Mouse (Mus musculus): ENCODE data around the gene Crybb2. TPM values are rescaled to one million over a fixed set of nuclear protein-coding genes. Genes with fewer than 3 reads are reported as not detected.

Crybb2 gene
- polyA plus RNA-seq, 1 experiment from 2014 or later, result not detected

DNA sequence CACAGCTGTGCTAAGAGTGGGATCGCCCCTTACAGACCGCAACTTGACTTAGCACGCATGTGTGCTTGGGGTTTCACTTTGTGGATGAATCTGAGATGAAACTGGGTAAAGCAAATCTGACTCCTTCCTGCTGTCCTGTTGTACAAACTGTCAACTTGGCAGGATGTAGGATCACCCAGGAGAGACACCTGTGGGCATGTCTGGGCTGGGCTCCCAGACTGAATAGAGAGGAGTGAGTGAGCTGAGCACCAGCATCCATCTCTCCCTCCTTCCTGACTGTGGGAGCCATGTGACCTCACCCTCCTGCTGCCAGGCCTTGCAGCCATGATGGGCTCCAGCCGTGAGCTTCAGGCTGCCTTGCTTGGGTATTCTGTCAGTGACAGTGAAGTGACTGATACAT, 35.6 kb upstream of the Crybb2 start:
- H3K4me1 ChIP-seq (replicated peaks), result peaks cover 39% of the 10 kb centered on the region
- WGBS, result 89% methylated on average over 4 of the region's 4 CpGs

DNA sequence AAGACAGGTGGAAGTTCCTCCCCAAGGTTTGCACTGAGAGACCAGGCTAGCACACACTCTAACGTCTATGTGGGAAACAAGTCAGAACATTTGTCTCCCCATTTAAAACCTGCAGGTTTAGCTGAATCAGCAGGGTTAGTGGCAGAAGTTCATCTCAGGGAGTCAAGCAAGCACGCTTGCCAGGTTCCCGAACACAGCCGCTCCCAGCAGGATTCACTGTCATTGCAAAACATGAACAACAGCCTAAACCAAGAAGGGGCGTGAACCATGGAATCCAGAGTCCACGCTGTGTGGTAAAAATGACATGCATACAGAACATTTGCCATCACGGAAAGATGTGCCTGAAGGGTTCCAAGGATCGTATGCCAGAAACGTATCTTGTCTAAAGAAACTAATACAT, 35.1 kb upstream of the Crybb2 start:
- H3K27me3 ChIP-seq (ENCODE audit: insufficient read depth, poor library complexity, severe bottlenecking), result no peaks in the 10 kb centered on the region
- H3K9me3 ChIP-seq, result no peaks in the 10 kb centered on the region
- DNase-seq (ENCODE audit: low spot score), result no peak
- H3K27ac ChIP-seq, result no peak overlapping the region
- no peaks in the 10 kb centered on the region for H3K36me3 ChIP-seq
- no peak overlapping the region for H3K4me3 ChIP-seq
- H3K4me1 ChIP-seq (replicated peaks), result peaks cover 38% of the 10 kb centered on the region
- WGBS, result 81% methylated on average over 9 of the region's 9 CpGs

More for the DNA sequence above, 35.6 kb upstream of the Crybb2 start:
- no peak overlapping the region for H3K4me3 ChIP-seq
- no peak overlapping the region for H3K27ac ChIP-seq
- no peak for DNase-seq (ENCODE audit: low spot score)
- H3K36me3 ChIP-seq, result no peaks in the 10 kb centered on the region
- H3K9me3 ChIP-seq, result no peaks in the 10 kb centered on the region
- H3K27me3 ChIP-seq (ENCODE audit: insufficient read depth, poor library complexity, severe bottlenecking), result no peaks in the 10 kb centered on the region

DNA sequence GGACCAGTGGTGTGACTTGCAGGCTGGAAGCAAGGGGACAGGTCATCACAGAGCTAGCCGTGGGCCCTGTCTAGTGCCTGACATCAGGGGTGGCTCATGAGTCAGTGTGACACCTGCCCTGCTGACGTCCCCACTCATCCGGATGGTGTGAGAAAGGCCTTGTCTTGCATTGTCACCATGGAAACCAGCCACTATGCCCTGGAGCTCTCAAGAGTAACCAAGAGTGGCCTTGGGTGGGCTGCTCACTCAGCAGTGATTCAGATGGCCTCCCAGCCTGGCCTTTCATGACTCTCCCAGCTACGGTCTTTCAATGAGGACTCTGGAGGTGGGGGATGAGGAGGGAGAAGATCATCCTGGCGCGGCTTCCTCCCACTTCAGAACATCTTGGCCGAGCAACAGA, 32.5 kb upstream of the Crybb2 start:
- Histone ChIP-seq H3K4me1 (replicated peaks) (peaks cover 38% of the 10 kb centered on the region), H3K9me3 (no peaks in the 10 kb centered on the region), H3K36me3 (0 out of 2 replicates have a peak, but pooled peaks cover 5% of the 10 kb centered on the region), H3K27ac (peak overlapping the region; percentile 50; the same call in 1 of the 2 replicates), H3K4me3 (no peak overlapping the region), H3K27me3 (ENCODE audit: insufficient read depth, poor library complexity, severe bottlenecking) (no peaks in the 10 kb centered on the region)
- DNase-seq (ENCODE audit: low spot score), result no peak
- WGBS, result 41% methylated on average over 7 of the region's 7 CpGs

DNA sequence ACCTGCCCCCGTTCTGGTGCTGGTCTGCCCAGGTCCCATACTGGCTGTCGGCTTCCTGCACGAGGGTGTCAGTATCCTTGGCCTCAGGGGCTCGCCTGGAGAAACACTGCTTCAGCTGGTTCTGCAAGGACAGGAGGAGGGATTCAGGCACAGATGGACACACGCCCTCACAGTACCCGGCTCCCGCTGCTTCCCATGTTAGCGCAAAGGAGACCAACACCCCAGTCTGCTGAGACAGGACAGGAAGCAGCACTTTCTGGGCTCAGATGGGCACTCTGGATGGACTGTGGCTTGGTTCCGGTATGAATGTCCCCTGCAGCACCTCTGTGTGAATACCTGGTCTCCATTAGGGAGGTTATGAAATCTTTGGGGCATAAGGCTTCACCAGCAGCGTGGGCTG, 31.5 kb upstream of the Crybb2 start:
- H3K4me1 ChIP-seq (replicated peaks), result peaks cover 33% of the 10 kb centered on the region
- H3K9me3 ChIP-seq, result no peaks in the 10 kb centered on the region
- peaks cover 11% of the 10 kb centered on the region; the same call in 1 of the 2 replicates for H3K36me3 ChIP-seq
- no peaks in the 10 kb centered on the region for H3K27me3 ChIP-seq (ENCODE audit: insufficient read depth, poor library complexity, severe bottlenecking)
- 86% methylated on average over 10 of the region's 10 CpGs for WGBS
- no peak for DNase-seq (ENCODE audit: low spot score)
- H3K4me3 ChIP-seq, result no peak overlapping the region
- H3K27ac ChIP-seq, result peak overlapping the region; percentile 13; the same call in 1 of the 2 replicates

DNA sequence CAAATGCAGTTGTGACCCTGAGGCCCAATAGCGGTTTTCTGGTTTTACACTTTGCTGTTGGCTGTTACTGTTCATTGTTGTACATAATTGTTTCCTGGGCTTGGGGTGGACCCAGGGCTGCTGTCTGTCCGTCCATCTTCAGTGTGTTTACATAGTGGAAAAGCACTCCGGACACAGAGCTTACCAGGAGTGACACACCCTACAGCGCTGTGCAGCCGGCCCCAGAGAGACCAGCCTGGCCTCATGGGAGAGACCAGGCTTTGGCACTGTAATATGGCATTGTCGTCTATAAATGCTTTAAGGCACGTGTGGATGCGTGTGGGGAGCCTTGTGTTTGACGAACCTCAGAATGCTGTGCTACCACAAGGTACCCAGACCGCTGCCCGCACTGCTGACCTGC, 30.5 kb upstream of the Crybb2 start:
- H3K9me3 ChIP-seq, result no peaks in the 10 kb centered on the region
- H3K36me3 ChIP-seq, result peaks cover 15% of the 10 kb centered on the region
- DNase-seq (ENCODE audit: low spot score), result no peak
- WGBS, result 89% methylated on average over 11 of the region's 11 CpGs
- peaks cover 33% of the 10 kb centered on the region for H3K4me1 ChIP-seq (replicated peaks)
- no peaks in the 10 kb centered on the region for H3K27me3 ChIP-seq (ENCODE audit: insufficient read depth, poor library complexity, severe bottlenecking)
- H3K4me3 ChIP-seq, result no peak overlapping the region
- no peak overlapping the region for H3K27ac ChIP-seq

DNA sequence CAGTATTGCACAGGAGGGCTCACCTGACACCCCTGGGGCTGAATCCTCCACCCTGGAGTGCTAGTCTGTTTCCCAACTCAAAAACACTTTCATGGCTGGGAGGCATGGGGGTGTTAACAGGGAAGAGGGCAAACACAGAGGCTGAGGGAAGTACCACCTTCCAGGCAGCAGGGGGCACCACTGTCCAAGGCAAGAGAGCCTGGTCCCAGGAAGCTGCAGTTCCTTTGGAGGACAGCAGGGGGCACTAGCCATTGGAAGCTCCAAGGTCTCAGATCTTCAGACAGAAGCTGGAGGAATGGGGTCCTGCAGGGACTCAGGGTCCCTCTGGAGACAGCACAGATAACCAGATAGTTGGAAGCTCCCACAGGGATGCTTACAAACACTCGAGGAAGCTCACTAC, 29.6 kb upstream of the Crybb2 start:
- peaks cover 33% of the 10 kb centered on the region for H3K4me1 ChIP-seq (replicated peaks)
- no peak overlapping the region for H3K4me3 ChIP-seq
- WGBS, result 33% methylated on average over 1 of the region's 1 CpGs
- H3K9me3 ChIP-seq, result no peaks in the 10 kb centered on the region
- peaks cover 22% of the 10 kb centered on the region for H3K36me3 ChIP-seq
- no peaks in the 10 kb centered on the region for H3K27me3 ChIP-seq (ENCODE audit: insufficient read depth, poor library complexity, severe bottlenecking)
- H3K27ac ChIP-seq, result 0 out of 2 replicates have a peak overlapping the region, but pooled peaks have one; percentile 12
- DNase-seq (ENCODE audit: low spot score), result peak; percentile 91

DNA sequence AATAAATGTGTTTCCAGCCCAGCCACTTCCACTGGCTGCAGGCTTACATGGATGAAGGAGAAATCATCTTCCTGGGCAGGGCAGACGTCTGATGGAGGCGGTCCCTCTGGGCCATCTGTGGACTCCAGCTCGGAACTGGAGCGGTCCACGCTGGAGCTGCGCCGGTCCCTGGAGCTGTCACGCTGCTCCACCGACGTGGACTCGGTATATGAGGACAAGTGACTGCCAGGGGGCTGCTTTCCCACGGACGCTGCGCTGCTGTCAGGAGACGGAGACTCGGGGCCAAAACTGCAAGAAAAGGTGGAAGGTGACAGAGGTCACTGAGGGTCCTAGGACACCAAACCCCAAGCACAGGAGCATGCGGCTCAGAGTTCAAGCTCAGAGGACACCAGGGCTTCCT, 27.6 kb upstream of the Crybb2 start:
- 92% methylated on average over 17 of the region's 17 CpGs for WGBS
- DNase-seq (ENCODE audit: low spot score), result no peak
- Histone ChIP-seq H3K27ac (no peak overlapping the region), H3K36me3 (peaks cover 31% of the 10 kb centered on the region), H3K4me1 (replicated peaks) (peaks cover 22% of the 10 kb centered on the region), H3K27me3 (ENCODE audit: insufficient read depth, poor library complexity, severe bottlenecking) (no peaks in the 10 kb centered on the region), H3K9me3 (no peaks in the 10 kb centered on the region), H3K4me3 (no peak overlapping the region)

DNA sequence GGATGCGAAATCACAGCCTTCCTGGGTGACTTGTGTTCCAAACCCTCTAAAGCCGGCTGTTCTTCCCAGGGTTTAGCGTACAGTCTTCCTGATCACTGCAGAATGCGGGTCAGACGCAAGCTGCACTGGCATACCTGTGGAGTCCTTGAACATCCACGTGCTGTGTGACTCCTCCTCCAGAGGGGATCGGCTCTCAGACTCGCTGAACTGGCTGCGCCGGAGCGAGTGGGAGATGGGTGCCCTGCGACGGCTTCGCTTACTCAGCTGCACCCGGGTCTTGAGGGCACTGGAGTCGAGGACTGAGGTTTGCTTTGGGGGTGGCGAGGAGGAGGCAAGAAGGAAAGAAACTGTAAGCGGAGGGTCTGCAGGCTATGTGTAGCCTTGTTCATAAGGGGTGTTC, 25.5 kb upstream of the Crybb2 start:
- WGBS, result 92% methylated on average over 18 of the region's 18 CpGs

DNA sequence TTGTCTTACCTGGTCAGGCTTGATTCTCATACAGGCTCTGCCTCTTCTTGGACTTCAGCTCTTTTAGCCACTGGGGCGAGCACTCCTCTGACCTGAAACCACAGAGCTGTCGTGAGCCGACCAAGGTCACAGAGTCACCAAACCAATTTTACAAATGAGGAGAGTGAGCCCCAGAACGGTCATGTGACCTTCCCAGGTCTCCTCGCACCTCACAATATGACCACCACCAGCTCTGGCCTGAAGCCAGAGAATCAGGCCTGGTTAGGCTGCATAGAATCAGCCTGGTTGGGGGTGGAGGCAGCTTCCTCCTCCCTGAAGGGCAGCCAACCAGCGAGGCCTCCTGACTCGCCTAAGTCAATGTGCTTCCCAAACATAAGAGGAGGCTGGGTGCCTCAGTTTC, 22.5 kb upstream of the Crybb2 start:
- WGBS, result 82% methylated on average over 7 of the region's 7 CpGs
- no peaks in the 10 kb centered on the region; the same call in 1 of the 2 replicates for H3K4me1 ChIP-seq (replicated peaks)

More for the DNA sequence above, 25.5 kb upstream of the Crybb2 start:
- H3K36me3 ChIP-seq, result peaks cover 41% of the 10 kb centered on the region
- H3K4me1 ChIP-seq (replicated peaks), result peaks cover 6% of the 10 kb centered on the region; the same call in 1 of the 2 replicates
- no peak for DNase-seq (ENCODE audit: low spot score)
- H3K4me3 ChIP-seq, result no peak overlapping the region
- H3K27me3 ChIP-seq (ENCODE audit: insufficient read depth, poor library complexity, severe bottlenecking), result no peaks in the 10 kb centered on the region
- H3K27ac ChIP-seq, result no peak overlapping the region
- H3K9me3 ChIP-seq, result no peaks in the 10 kb centered on the region

DNA sequence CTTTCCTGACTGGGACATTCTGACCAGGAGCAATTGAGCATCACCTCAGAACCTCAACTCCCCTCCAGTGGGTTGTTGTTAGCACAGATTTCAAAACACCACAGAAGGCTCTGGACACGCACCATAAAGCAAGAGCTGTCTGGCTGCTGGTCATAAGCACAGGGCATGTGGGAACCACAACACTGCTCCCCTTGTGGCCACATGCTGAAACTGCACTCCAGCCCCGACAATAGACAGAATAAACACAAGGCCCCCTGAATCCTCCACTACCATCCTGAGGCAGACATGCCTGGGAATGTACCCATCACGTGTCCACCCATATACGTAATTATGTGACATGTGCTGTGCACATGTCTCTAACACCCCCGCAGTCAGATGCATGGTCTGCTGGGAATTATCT, 21.2 kb upstream of the Crybb2 start:
- no peaks in the 10 kb centered on the region for H3K9me3 ChIP-seq

More for the DNA sequence above, 22.5 kb upstream of the Crybb2 start:
- no peaks in the 10 kb centered on the region for H3K27me3 ChIP-seq (ENCODE audit: insufficient read depth, poor library complexity, severe bottlenecking)
- no peak for DNase-seq (ENCODE audit: low spot score)
- no peak overlapping the region for H3K27ac ChIP-seq
- no peaks in the 10 kb centered on the region for H3K9me3 ChIP-seq
- no peak overlapping the region for H3K4me3 ChIP-seq
- H3K36me3 ChIP-seq, result peaks cover 50% of the 10 kb centered on the region

DNA sequence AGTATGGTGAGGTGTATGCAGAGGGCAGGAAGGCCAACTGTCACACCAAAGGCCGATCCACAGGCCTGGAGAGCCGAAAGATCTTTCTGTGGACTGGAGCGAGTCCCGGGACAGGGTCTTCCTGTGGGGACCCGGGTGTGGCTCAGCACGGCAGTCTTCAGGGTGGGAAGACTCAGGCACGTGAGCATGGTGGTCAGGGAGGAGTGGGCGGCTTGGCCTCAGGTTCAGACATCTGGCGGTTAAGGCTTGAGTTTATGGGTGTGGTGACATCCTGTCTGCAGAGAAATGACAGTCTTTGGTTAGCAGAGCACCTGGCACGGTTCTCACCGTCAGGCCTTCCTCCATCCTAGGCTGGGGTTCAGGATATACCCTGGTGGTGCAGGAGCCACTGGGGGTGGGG, 20.8 kb upstream of the Crybb2 start:
- peaks cover 5% of the 10 kb centered on the region; the same call in 1 of the 2 replicates for H3K4me1 ChIP-seq (replicated peaks)
- no peaks in the 10 kb centered on the region for H3K27me3 ChIP-seq (ENCODE audit: insufficient read depth, poor library complexity, severe bottlenecking)
- 93% methylated on average over 11 of the region's 11 CpGs for WGBS
- H3K4me3 ChIP-seq, result no peak overlapping the region
- no peak for DNase-seq (ENCODE audit: low spot score)
- H3K27ac ChIP-seq, result no peak overlapping the region
- no peaks in the 10 kb centered on the region for H3K9me3 ChIP-seq
- peaks cover 43% of the 10 kb centered on the region for H3K36me3 ChIP-seq

More for the DNA sequence above, 21.2 kb upstream of the Crybb2 start:
- 61% methylated on average over 5 of the region's 5 CpGs for WGBS
- no peak overlapping the region for H3K4me3 ChIP-seq
- H3K27ac ChIP-seq, result no peak overlapping the region
- H3K36me3 ChIP-seq, result peaks cover 44% of the 10 kb centered on the region
- peak; percentile 68 for DNase-seq (ENCODE audit: low spot score)
- H3K27me3 ChIP-seq (ENCODE audit: insufficient read depth, poor library complexity, severe bottlenecking), result no peaks in the 10 kb centered on the region
- H3K4me1 ChIP-seq (replicated peaks), result peaks cover 5% of the 10 kb centered on the region; the same call in 1 of the 2 replicates

DNA sequence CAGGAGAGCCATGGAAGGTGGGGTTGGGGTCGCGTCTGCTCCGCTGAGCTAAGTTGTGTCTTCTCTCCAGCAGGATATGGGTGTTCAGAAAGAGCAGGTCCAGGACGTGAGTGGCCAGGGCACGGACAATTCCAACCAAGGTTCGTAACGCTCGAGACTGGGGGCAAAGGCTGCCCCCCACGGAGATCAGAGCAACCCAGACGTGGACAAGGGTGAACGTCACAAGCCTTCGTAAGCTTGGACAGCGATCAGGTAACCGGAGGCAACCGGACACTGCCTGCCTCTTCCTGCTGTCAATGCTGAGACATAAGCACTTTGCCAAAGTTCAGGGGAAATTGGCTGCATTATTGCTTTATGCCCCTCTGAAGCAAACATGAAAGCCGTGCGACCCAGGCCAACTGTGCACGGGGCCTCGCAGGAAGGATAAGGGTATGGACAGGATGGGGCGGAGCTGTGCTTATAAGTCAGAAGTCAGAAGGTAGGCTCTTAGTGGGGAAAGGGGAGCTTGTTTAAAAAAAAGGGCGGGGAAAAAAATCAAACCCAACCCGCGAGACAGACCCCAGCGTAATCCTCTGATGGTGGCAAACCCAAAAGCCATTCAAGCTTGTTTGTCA, 20.3 kb upstream of the Crybb2 start:
- peaks cover 38% of the 10 kb centered on the region for H3K36me3 ChIP-seq
- no peak for DNase-seq (ENCODE audit: low spot score)
- 92% methylated on average over 24 of the region's 24 CpGs for WGBS
- H3K27me3 ChIP-seq (ENCODE audit: insufficient read depth, poor library complexity, severe bottlenecking), result no peaks in the 10 kb centered on the region
- H3K4me3 ChIP-seq, result no peak overlapping the region
- H3K27ac ChIP-seq, result no peak overlapping the region
- no peaks in the 10 kb centered on the region for H3K9me3 ChIP-seq
- H3K4me1 ChIP-seq (replicated peaks), result peaks cover 5% of the 10 kb centered on the region; the same call in 1 of the 2 replicates

DNA sequence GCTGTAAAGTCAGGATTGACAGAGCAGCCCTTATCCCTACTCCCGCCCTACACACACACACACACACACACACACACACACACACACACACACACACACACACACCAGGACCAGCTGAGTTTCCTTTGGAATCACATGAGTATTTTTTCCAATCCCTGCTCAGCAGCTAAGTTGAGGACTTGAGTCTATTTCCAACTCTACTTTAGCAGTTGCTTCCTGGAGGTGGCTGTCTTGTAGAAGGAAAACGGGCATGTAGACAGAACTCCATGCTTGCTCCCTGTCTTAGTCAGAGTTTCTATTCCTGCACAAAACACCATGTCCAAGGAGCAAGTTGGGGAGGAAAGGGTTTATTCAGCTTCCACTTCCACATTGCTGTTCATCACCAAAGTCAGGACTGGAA, 17.5 kb upstream of the Crybb2 start:
- 77% methylated on average over 2 of the region's 2 CpGs for WGBS
- Histone ChIP-seq H3K27me3 (ENCODE audit: insufficient read depth, poor library complexity, severe bottlenecking) (no peaks in the 10 kb centered on the region), H3K4me1 (replicated peaks) (peaks cover 12% of the 10 kb centered on the region), H3K27ac (no peak overlapping the region), H3K36me3 (peaks cover 24% of the 10 kb centered on the region), H3K4me3 (no peak overlapping the region), H3K9me3 (no peaks in the 10 kb centered on the region)
- no peak for DNase-seq (ENCODE audit: low spot score)
